Mouse (Mus musculus) left cerebral cortex, adult 2 months (tissue): ENCODE measurements around the gene Cbr3. TPM values are rescaled to one million over a fixed set of nuclear protein-coding genes. Genes with fewer than 3 reads are reported as not detected.
"Not testable (repeated sequence)": the region's sequence is repeated elsewhere in the genome, so short reads cannot be mapped to it uniquely, and the experiment has no call there.

Source experiments
- DNase-seq, 2 experiments: peaks; one replicate each; pipeline ENCODE4 v3.0.0; 2021 to 2022; ENCODE audit warnings: low spot score in 2 of 2, mixed read lengths in 1 of 2; ENCODE audit errors: extremely low spot score in 1 of 2
- H3K27ac ChIP-seq: fragments of 200-600 bp; 2 replicates; pipeline ENCODE4 v1.8.1; 2022
- H3K4me3 ChIP-seq: fragments of 200-600 bp; 2 replicates; pipeline ENCODE4 v1.8.1; 2022
- CTCF ChIP-seq: fragments of 200-600 bp; IDR thresholded peaks from 2 replicates; pipeline ENCODE4 v1.8.1; 2022; ENCODE audit warnings: antibody characterized with exemption, mild to moderate bottlenecking, moderate library complexity
- intact Hi-C: fragments of 180-260 bp; cut with DNase I; formaldehyde crosslinking; loops from one replicate; pipeline ENCODE4 v1.15.1; 2025
- long read RNA-seq, 2 experiments: library from polyadenylated mRNA; stranded (forward); transcript quantifications; one replicate each; pipeline ENCODE4 v2.0.0; 2021; ENCODE audit warnings: borderline mapping rate in 2 of 2
- total RNA-seq, 2 experiments: library from RNA; stranded (reverse); gene quantifications; 2 replicates each; pipeline ENCODE4 v1.2.3; 2021

Gene Cbr3
- total RNA-seq, result 10 to 100 TPM; 16.1 to 16.9 TPM
- long read RNA-seq, experiment 1, transcript Cbr3-201 (3 exons, 1,170 nt), result major isoform, 6 of 7 reads
- long read RNA-seq, experiment 1, partial matches to known transcripts, result 0 of 7 reads
- long read RNA-seq, experiment 1, other reads (novel, unspliced or antisense), result 1 of 7 reads
- long read RNA-seq, experiment 2, transcript Cbr3-201 (3 exons, 1,170 nt), result major isoform, 5 of 5 reads
- long read RNA-seq, experiment 2, partial matches to known transcripts, result 0 of 5 reads
- long read RNA-seq, experiment 2, other reads (novel, unspliced or antisense), result 0 of 5 reads

DNA sequence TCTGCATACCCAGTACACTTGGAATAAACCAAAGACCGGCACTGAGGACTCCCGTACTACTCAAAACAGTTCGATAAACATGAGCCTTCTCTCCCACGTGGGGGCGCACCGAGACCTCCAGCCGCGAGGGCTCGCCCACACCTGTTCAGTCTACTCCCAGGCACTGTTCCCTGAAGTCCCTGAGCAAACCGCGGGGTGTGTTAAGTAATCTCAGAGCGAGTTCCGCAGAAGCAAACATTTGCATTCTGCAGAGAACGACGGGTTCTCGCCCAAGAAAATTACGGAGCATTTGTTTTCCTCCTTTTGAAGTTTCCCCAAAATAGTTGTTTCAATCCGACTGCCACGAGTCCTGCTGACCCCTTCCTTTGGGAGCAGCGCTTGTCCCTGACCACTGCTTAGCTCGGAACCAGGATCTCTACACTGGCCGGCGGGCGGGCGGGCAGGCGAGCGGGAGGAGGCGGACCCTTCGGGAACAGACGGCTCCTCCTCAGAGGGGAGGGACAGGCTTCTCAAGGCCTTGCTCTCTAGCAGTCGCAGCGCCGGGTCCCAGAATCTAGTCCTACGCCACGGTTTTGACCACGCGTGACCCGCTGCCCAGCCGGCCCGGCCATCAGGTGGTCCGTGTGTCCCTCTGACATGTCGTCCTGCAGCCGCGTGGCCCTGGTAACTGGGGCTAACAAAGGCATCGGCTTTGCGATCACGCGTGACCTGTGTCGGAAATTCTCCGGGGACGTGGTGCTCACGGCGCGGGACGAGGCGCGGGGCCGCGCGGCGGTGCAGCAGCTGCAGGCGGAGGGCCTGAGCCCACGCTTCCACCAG is at the start of gene Cbr3:
Gene Cbr3, plus strand, starts transcription at position 527 of the 819 bp plus-strand sequence.
- TF ChIP-seq CTCF, result peak; percentile 51
- Histone ChIP-seq H3K4me3 (peak within 1 kb of the TSS; percentile 58), H3K27ac (peak within 1 kb of the TSS; percentile 77)
- intact Hi-C loops, result loop anchor here (10.0 kb wide), 2 partner anchors 82 to 232 kb away; no protein-coding TSS in a partner anchor
- peak; percentile 64 to 79 for DNase-seq

DNA sequence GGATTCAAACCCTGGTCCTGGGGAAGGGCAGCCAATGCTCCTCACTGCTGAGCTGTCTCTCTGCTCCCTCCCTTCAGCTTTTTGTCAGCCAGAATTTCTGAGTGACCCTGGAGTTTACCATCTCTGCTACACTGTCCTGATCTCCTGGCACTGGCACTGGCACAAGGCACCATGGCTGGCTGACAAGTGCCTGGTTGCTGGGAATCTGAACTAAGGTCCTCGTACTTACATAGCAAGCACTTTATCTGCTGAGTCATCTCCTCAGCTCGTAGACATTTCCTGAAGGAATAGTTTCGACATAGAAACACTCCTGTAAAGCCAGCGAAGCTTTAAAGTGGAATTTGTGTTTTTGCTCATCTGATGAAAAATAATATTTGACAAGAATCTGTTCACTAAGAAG is 39.0 kb upstream of the Cbr3 start:
- H3K4me3 ChIP-seq, result no peak overlapping the region
- DNase-seq, result no peak
- H3K27ac ChIP-seq, result no peak overlapping the region
- no peak for TF ChIP-seq CTCF
- intact Hi-C loops, result no loop called here

DNA sequence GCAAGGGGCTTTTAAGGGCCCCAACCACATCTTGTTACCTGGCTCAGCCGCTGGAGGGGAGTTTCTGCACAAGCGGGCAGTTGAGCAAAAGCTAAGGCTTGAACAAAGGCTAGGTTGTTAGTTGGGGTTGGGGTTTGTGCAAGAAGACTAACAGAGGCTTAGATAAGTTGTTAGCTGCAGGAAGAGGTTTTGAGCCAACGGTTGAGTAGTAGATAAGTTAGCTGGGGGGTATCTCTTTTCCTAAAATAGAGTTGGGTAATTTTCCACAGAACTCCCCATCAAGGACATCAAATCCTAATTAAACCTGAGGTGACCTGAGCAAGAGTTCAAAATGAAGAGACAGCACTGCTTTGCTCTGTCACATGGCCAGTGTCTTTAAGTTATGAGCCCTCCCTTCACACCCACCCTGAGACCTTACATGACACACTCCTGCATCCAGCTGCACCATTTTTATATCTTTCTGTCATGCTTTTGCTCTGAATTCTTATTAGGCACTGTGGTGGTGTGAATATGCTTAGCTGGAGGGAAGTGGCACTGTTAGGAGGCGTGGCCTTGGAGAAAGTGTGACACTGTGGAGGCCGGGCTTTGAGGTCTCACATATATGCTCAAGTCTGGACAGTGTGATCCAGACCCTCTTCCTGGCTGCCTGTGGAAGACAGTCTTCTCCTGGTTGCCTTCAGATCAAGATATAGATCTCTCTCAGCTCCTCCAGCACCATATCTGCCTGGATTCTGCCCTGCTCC is 34.4 kb upstream of the Cbr3 start:
- Histone ChIP-seq H3K4me3 (no peak overlapping the region), H3K27ac (no peak overlapping the region)
- no peak for TF ChIP-seq CTCF
- DNase-seq, result no peak
- intact Hi-C loops, result no loop called here

DNA sequence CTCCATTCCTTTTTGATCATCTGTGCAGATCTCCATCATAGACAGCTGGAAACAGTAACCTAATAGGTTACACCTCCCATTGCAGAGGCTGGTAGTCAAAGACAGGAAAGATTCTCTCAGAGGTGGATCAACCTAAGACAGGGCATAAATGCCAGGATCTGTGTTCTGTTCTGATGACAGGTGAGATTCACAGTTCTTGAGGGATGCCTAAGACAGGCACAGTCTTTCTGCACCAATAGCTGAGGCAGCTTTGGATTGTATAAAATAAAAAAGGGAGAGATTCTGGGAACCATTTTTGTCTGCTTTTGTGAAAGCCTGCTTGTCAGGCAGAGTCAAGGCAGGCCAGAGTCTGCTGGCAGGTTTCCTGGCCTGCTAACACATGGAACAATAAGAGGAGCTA is 15.0 kb upstream of the Cbr3 start:
- H3K27ac ChIP-seq, result no peak overlapping the region
- TF ChIP-seq CTCF, result no peak
- intact Hi-C loops, result no loop called here
- no peak for DNase-seq
- no peak overlapping the region for H3K4me3 ChIP-seq

DNA sequence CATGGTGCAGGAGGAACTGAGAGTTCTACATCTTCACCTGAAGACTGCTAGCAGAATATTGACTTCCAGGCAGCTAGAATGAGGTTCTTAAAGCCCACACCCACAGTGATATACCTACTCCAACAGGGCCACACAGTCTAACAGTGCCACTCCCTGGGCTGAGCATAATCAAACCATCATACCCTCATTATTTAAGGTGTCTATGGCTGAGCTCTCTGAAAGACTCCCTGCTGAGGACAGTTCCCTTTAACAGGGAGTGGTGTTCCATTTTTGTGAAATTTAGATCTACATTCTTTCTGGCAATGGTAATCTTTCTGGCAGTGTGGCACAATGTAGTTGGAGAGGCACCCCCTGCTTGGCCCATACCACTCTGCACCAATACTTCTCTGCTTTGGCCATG is 13.5 kb upstream of the Cbr3 start:
- H3K4me3 ChIP-seq, result no peak overlapping the region
- no peak overlapping the region for H3K27ac ChIP-seq
- TF ChIP-seq CTCF, result no peak
- intact Hi-C loops, result no loop called here
- no peak for DNase-seq

DNA sequence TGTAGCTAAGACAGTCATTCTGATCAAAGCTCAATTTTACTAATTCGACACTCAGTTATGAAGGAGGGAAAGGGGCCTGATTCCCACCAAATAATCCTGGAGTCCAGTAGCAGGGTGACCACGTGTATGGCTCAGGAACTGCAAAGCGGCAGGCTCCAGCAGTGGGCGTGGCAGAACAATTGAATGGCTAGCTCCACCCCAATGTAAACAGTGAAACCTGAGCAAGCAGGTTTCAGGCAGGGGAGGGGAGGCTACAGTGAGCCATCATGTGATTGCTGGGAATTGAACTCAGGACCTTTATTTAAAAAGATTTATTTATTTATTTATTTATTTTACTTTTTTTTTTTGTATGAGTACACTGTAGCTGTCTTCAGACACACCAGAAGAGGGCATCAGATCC is 12.5 kb upstream of the Cbr3 start:
- not testable (repeated sequence) for H3K27ac ChIP-seq, DNase-seq, H3K4me3 ChIP-seq
- intact Hi-C loops, result loop anchor here (5.0 kb wide), 1 partner anchor 53 kb away; no protein-coding TSS in a partner anchor

DNA sequence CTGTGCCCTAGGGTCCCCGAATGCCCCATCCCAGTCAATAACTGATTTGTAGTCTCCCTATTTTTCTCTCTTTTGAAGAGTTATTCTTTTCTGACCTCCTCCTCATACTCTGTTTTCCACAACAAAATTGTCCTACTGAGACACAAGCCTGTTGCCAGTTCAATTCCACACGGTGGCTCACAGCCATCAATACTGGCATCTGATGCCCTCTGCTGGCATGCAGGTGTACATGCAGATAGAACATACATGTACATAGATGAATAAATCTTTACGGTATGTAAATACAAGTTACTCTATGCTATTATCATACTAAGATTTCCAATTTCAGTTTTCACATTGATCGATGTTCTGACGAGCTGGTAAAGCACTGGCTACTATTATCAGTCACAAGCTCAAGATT is 12.0 kb upstream of the Cbr3 start:
- Histone ChIP-seq H3K27ac (no peak overlapping the region), H3K4me3 (no peak overlapping the region)
- intact Hi-C loops, result loop anchor here (5.0 kb wide), 1 partner anchor 54 kb away; no protein-coding TSS in a partner anchor
- TF ChIP-seq CTCF, result peak; percentile 33
- no peak for DNase-seq

DNA sequence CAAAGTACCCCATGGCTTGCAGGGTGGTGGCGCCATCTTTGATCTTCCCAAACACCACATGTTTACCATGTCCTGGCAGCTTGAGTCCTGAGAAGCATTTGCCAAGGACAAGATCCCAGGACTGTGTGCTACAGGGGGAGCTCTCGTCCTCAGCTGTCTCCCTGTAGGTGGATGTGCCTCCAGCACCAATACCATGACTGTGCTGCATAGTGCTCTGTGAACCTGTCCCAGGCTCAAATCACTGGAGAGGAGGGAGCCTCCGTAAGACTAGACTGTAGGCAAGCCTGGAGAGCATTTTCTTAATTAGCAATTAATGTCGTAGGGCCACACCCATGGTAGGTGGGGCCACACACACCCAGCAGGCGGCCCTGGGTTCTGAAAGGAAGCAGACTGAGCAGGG is 6.6 kb upstream of the Cbr3 start:
- no peak overlapping the region for H3K27ac ChIP-seq
- H3K4me3 ChIP-seq, result no peak overlapping the region
- intact Hi-C loops, result no loop called here
- no peak for TF ChIP-seq CTCF
- no peak for DNase-seq

DNA sequence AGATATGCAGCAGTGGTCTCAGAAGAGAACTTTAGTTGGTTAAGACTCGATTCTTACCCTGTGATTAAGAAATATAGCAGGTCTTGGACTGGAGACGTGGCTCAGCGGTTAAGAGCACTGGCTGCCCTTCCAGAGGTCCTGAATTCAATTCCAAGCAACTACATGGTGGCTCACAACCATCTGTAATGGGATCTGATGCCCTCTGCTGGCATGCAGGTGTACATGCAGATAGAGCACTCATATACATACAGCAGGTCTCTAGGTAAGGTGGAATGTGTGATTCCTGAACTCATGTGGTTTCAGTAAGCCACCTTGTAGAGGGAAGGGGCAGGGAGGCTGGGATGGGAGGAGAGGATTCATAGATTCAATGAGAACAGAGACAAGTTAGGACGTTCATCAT is 4.8 kb upstream of the Cbr3 start:
- TF ChIP-seq CTCF, result no peak; the same call in 1 of the 2 replicates
- H3K27ac ChIP-seq, result no peak overlapping the region
- intact Hi-C loops, result no loop called here
- no peak for DNase-seq
- no peak overlapping the region for H3K4me3 ChIP-seq

DNA sequence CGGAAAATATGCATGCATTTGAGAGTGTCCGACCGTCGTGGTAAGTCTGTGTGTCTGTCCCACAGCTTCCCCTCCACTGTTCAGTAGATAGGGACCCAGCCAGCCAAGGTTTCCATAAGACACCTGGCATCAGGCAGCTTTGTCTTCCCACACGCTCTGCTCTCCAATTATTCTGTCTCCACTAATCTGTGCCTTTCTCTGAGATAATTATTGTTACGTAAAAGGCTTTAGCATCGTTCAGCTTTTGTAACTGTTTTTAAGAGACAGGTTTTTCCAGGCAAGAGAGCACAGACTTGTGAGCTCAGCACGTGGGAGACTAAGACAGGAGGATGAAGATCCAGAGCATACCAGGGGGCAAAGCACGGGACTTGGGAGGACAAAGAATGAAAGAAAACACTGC is 3.9 kb upstream of the Cbr3 start:
- TF ChIP-seq CTCF, result no peak
- Histone ChIP-seq H3K4me3 (no peak overlapping the region), H3K27ac (no peak overlapping the region)
- DNase-seq, result no peak
- intact Hi-C loops, result no loop called here

DNA sequence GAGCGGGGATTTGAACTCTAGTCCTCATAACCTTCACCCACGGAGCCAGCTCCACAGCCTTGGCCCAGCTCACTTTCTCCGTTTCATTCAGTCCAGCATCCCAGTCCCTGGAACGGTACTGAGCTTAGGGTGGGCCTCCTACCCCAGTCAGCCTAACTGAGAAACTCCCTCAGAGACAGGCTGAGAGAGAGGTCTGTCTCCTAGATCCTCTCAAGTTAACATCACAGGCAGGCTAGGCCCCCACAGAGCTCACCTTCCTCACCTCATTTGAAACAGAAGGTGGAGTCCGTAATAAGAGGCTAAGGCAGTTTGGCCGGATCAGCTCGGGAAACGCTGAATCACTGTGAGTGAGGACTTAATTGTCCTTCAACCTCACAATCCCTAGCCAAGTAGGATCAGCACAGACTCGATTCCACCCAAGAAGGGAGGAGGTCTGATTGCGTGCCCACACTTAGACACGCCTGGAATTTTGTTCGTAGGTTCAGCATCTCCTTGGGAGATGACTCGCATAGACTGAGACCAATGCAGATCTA is 793 bp upstream of the Cbr3 start:
- TF ChIP-seq CTCF, result no peak
- intact Hi-C loops, result loop anchor here (10.0 kb wide), 2 partner anchors 83 to 233 kb away; no protein-coding TSS in a partner anchor
- peak overlapping the region; percentile 58 for H3K4me3 ChIP-seq
- H3K27ac ChIP-seq, result no peak overlapping the region
- no peak for DNase-seq
